Mouse (Mus musculus) ES-E14 (cell line): Measurements from ENCODE around the gene Olfr516.

ENCODE experiments used
- CHD2 ChIP-seq: IDR thresholded peaks from 2 replicates; pipeline ENCODE4 v1.6.1; 2014; ENCODE audit warnings: mild to moderate bottlenecking, low read depth, low read length, inconsistent platforms
- HCFC1 ChIP-seq: IDR thresholded peaks from 2 replicates; pipeline ENCODE4 v1.6.1; 2012; ENCODE audit warnings: low read length, inconsistent platforms, borderline replicate concordance; ENCODE audit not compliant: insufficient read depth
- MAFK ChIP-seq: IDR thresholded peaks from 2 replicates; pipeline ENCODE4 v1.6.1; 2014; ENCODE audit warnings: mild to moderate bottlenecking, low read depth, low read length, inconsistent platforms; ENCODE audit not compliant: insufficient read depth
- ZC3H11A ChIP-seq: IDR thresholded peaks from 2 replicates; pipeline ENCODE4 v1.6.1; 2012; ENCODE audit warnings: low read depth, mild to moderate bottlenecking, inconsistent platforms, low read length, borderline replicate concordance
- ZNF384 ChIP-seq: IDR thresholded peaks from 2 replicates; pipeline ENCODE4 v1.6.1; 2012; ENCODE audit warnings: low read depth, low read length, inconsistent platforms

DNA sequence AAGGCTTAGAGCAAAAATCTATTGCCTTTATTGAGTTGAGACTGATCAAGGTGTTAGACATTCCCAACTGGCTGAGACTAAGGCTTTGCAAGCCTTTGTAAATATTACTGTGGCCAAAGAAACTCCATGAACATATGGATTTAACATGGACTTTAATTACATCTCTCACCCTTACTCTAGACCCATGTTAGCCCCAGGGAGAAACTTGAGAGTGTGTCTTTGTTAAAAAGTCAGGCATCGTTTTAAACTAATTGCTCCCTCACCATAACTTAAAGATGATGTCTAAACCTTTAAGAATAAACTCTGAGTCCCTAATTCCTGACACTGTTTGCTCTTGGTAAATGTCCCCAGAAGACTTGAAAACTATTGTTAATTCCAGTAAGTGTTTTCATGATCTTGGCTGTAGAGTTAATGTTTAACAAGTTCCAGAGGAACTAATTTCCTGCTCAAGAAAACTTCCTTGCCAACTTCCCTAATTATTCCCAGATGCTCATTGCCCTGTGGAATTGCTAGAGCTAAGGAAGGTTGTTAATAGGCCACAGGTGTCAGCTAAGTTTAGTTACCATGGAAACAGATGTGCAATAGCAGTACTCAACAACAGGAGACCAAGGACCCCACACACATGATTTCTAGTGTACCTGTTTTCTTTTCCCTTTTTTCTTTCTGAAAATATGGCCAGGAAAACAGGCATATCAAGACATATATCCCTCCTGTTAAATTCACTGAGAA lies 53.0 kb downstream of the Olfr516 start:
- no peak for TF ChIP-seq HCFC1
- TF ChIP-seq ZC3H11A, result no peak
- TF ChIP-seq ZNF384, result no peak
- no peak for TF ChIP-seq CHD2
- TF ChIP-seq MAFK, result no peak
